Mouse (Mus musculus) left cerebral cortex, adult 2 months (tissue): ENCODE data around the gene Pex11g. TPM values are rescaled to one million over a fixed set of nuclear protein-coding genes. Genes with fewer than 3 reads are reported as not detected.

Source experiments
- DNase-seq, 2 experiments: peaks; one replicate each; pipeline ENCODE4 v3.0.0; 2021 to 2022; ENCODE audit warnings: low spot score in 2 of 2, mixed read lengths in 1 of 2; ENCODE audit errors: extremely low spot score in 1 of 2
- H3K27ac ChIP-seq: fragments of 200-600 bp; 2 replicates; pipeline ENCODE4 v1.8.1; 2022
- H3K4me3 ChIP-seq: fragments of 200-600 bp; 2 replicates; pipeline ENCODE4 v1.8.1; 2022
- CTCF ChIP-seq: fragments of 200-600 bp; IDR thresholded peaks from 2 replicates; pipeline ENCODE4 v1.8.1; 2022; ENCODE audit warnings: antibody characterized with exemption, mild to moderate bottlenecking, moderate library complexity
- intact Hi-C: fragments of 180-260 bp; cut with DNase I; formaldehyde crosslinking; loops from one replicate; pipeline ENCODE4 v1.15.1; 2025
- total RNA-seq, 2 experiments: library from RNA; stranded (reverse); gene quantifications; 2 replicates each; pipeline ENCODE4 v1.2.3; 2021

Gene Pex11g
- total RNA-seq, 2 experiments from 2014 or later: 0.84 to 0.88 TPM

- no peak overlapping the region for H3K27ac ChIP-seq
- intact Hi-C loops: no loop called here
- H3K4me3 ChIP-seq: no peak overlapping the region
- no peak for DNase-seq
- no peak for TF ChIP-seq CTCF
These were observed 39.1 kb downstream of the Pex11g start for GRCm38 (mm10) chr8:3428426-3428825.

GRCm38 (mm10) chr8:3426211-3426610 lies 41.3 kb downstream of the Pex11g start:
- TF ChIP-seq CTCF: no peak
- DNase-seq: no peak
- intact Hi-C loops: no loop called here
- Histone ChIP-seq H3K27ac (no peak overlapping the region), H3K4me3 (no peak overlapping the region)

- intact Hi-C loops: no loop called here
- TF ChIP-seq CTCF: no peak
- Histone ChIP-seq H3K27ac (no peak overlapping the region), H3K4me3 (no peak overlapping the region)
- no peak for DNase-seq
These were observed 42.3 kb downstream of the Pex11g start for GRCm38 (mm10) chr8:3425217-3425616.

GRCm38 (mm10) chr8:3421507-3421906 lies 46.0 kb downstream of the Pex11g start:
- H3K27ac ChIP-seq: no peak overlapping the region
- no peak for TF ChIP-seq CTCF
- no peak overlapping the region for H3K4me3 ChIP-seq
- intact Hi-C loops: no loop called here
- no peak for DNase-seq

GRCm38 (mm10) chr8:3420105-3420706 lies 47.3 kb downstream of the Pex11g start:
- Histone ChIP-seq H3K4me3 (no peak overlapping the region), H3K27ac (no peak overlapping the region)
- DNase-seq: no peak
- no peak for TF ChIP-seq CTCF
- intact Hi-C loops: no loop called here

DNA sequence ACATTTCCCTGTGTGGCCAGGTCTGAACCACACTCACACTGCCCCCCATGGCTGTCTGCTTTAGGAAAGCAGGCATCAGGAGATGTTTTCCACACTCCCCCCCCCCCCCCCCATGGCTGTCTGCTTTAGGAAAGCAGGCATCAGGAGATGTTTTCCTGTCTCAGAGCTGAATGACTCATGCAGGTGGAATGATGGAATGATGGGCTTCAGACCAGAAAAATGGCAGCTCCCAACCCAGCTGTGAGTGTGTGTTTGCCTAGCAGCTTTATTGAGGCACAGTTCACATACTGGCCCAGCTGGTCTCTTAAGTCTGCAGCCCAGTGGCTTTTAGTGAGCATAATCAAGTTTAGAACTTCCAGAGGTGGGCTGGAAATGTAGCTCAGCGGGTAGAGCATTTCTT lies 49.4 kb downstream of the Pex11g start:
- Histone ChIP-seq H3K27ac (no peak overlapping the region), H3K4me3 (no peak overlapping the region)
- TF ChIP-seq CTCF: no peak
- intact Hi-C loops: no loop called here
- no peak for DNase-seq

DNA sequence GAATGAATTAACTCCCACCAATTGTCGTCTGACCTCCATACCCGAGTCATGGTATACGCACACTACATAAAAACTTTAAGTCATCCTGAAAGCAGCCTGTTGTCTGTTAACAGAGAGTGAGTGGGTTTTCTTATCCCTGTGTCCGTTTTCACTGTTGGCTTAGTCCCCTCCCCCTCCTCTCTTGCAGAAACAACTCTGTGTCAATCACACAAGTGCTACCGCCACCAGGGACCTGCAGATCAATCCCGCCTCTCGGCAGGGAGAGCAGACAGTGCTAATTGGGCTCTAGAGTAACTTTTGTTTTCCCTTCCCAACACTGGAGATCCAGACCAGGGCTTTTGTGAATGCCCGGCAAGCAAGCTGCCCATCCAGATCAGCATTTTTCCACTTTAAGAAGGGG lies 50.0 kb downstream of the Pex11g start:
- intact Hi-C loops: no loop called here
- no peak for TF ChIP-seq CTCF
- DNase-seq: no peak
- Histone ChIP-seq H3K4me3 (no peak overlapping the region), H3K27ac (no peak overlapping the region)

- intact Hi-C loops: no loop called here
- TF ChIP-seq CTCF: no peak
- Histone ChIP-seq H3K4me3 (no peak overlapping the region), H3K27ac (no peak overlapping the region)
- DNase-seq: no peak
These were observed 50.6 kb downstream of the Pex11g start for GRCm38 (mm10) chr8:3416846-3417245.

DNA sequence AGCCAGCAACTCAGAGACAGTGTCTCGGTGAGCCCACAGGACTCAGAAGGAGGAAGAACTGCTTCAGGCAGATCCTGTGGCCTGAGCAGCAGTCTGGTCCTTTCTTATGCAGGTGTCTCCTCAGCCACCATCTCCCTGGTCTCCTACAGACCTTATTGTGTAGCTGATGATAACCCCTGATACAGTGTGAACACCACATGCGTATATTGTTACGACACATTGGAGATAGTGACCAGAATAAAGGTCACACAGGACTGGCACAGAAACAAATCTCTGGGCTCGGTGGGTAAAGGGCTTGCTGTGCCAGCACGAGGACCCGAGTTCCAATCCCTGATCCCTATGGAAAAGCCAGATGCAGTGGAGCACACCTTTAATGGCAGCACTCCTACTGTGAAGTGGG lies 51.8 kb downstream of the Pex11g start:
- no peak for TF ChIP-seq CTCF
- DNase-seq: no peak
- no peak overlapping the region for H3K4me3 ChIP-seq
- intact Hi-C loops: no loop called here
- no peak overlapping the region for H3K27ac ChIP-seq

- intact Hi-C loops: no loop called here
- no peak for DNase-seq
- no peak; the same call in 1 of the 2 replicates for TF ChIP-seq CTCF
- no peak overlapping the region for H3K27ac ChIP-seq
- H3K4me3 ChIP-seq: no peak overlapping the region
These were observed 52.2 kb downstream of the Pex11g start for GRCm38 (mm10) chr8:3415259-3415658.

DNA sequence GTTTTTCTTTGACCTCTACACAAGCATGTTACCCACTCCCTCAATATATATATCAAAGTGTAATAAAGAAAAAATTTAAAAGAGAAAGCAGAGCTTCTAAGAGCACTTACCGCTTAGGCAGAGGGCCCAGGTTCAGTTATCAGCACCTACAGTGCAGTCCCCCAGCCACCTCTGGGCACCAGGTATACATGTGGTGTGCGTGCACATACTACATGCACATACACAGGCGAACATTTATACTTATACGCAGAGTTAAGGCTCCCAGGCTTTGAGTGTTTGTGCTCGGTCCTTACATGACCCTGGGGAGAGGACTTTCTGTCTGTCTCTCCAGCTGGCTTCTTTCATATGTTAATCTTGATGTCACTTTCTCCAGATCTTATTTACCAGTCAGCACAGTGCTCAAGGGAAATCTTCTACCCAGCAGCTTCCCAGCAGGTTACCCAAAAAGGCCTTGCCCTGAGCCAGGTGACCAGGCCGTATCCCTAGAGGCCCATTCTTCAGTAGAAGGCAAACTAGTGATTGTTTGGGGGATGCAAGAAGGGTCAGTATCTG lies 52.8 kb downstream of the Pex11g start:
- intact Hi-C loops: no loop called here
- DNase-seq: no peak
- no peak overlapping the region for H3K27ac ChIP-seq
- no peak overlapping the region for H3K4me3 ChIP-seq
- TF ChIP-seq CTCF: no peak

GRCm38 (mm10) chr8:3412816-3413215 lies 54.7 kb downstream of the Pex11g start:
- TF ChIP-seq CTCF: no peak
- Histone ChIP-seq H3K27ac (no peak overlapping the region), H3K4me3 (no peak overlapping the region)
- no peak for DNase-seq
- intact Hi-C loops: no loop called here

GRCm38 (mm10) chr8:3411901-3412301 lies 55.6 kb downstream of the Pex11g start:
- no peak overlapping the region for H3K27ac ChIP-seq
- DNase-seq: no peak
- no peak for TF ChIP-seq CTCF
- H3K4me3 ChIP-seq: no peak overlapping the region
- intact Hi-C loops: no loop called here
